Mouse (Mus musculus) hindbrain, embryonic 16.5 days (tissue): ENCODE results near the gene Ndufs7. TPM values are rescaled to one million over a fixed set of nuclear protein-coding genes. Genes with fewer than 3 reads are reported as not detected.

ENCODE experiments used
- ATAC-seq: fragments of 200-750 bp; cut with Nextera tagmentation; 2 replicates; pipeline ENCODE4 v1.8.0; 2017; ENCODE audit warnings: moderate TSS enrichment, moderate library complexity
- H3K27ac ChIP-seq: fragments of 300-500 bp; sonication (generic); 2 replicates; pipeline ENCODE4 v1.5.1; 2014; ENCODE audit warnings: low read depth, mild to moderate bottlenecking, control low read depth, low read length, moderate library complexity
- H3K27me3 ChIP-seq: fragments of 300-500 bp; sonication (generic); replicated peaks from 2 replicates; pipeline ENCODE4 v1.6.1; 2014; ENCODE audit warnings: low read length; ENCODE audit not compliant: control insufficient read depth, insufficient read depth
- H3K36me3 ChIP-seq: fragments of 300-500 bp; sonication (generic); 2 replicates; pipeline ENCODE4 v1.6.1; 2014; ENCODE audit warnings: mild to moderate bottlenecking, low read length, moderate library complexity, mixed read lengths; ENCODE audit not compliant: control insufficient read depth, insufficient read depth
- H3K4me1 ChIP-seq: fragments of 300-500 bp; sonication (generic); 2 replicates; pipeline ENCODE4 v1.6.1; 2014; ENCODE audit warnings: low read depth, low read length; ENCODE audit not compliant: control insufficient read depth, insufficient read depth
- H3K4me2 ChIP-seq: fragments of 300-500 bp; sonication (generic); 2 replicates; pipeline ENCODE4 v1.6.1; 2014; ENCODE audit warnings: mild to moderate bottlenecking, low read length, control low read depth, moderate library complexity
- H3K4me3 ChIP-seq: fragments of 300-500 bp; sonication (generic); 2 replicates; pipeline ENCODE4 v1.5.1; 2014; ENCODE audit warnings: mild to moderate bottlenecking, low read length, control low read depth, moderate library complexity
- H3K9ac ChIP-seq: fragments of 300-500 bp; sonication (generic); 2 replicates; pipeline ENCODE4 v1.6.1; 2014; ENCODE audit warnings: low read depth, mild to moderate bottlenecking, control low read depth, low read length, moderate library complexity
- H3K9me3 ChIP-seq: fragments of 300-500 bp; sonication (generic); 2 replicates; pipeline ENCODE4 v1.6.1; 2014; ENCODE audit warnings: mild to moderate bottlenecking, low read length, moderate library complexity; ENCODE audit not compliant: control insufficient read depth
- WGBS: fragments of 180-500 bp; shearing (Covaris S2); extraction: QIAGEN DNeasy Blood & Tissue Kit; methylation state at CpG from one replicate; pipeline ENCODE4 v1.1.7; 2014; 5-methylcytosine and 5-hydroxymethylcytosine counted together
- polyA plus RNA-seq: library from polyadenylated mRNA; unstranded; fragments of >200 nt; fragmentation: Nextera tagmentation; extraction: Ambion mirVana; gene quantifications from 2 replicates; pipeline ENCODE4 v1.2.1, GENCODE M21; 2015

The Ndufs7 gene
- polyA plus RNA-seq, 1 experiment from 2014 or later = 361 TPM

DNA sequence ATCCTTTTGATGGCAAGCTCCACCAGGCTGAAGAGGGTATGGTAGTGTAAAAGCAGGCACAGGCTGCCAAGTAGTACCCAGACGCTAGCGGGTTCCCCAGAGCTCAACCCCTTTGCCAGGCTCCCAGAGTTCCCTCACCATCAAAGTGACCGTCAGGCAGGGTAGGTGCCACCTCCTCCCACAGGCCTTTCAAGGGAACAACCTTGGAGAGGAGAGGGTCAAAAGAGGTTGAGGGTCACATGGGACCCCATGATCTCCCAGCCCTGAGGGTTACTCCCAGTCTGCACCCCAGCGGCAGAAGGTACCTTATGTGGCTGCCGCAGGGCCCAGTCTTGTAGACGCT lies 10.5 kb downstream of the Ndufs7 start:
- peak overlapping the region; percentile 91 for H3K4me2 ChIP-seq
- no peak for ATAC-seq
- peaks cover 27% of the 10 kb centered on the region for H3K36me3 ChIP-seq
- H3K27me3 ChIP-seq = no peaks in the 10 kb centered on the region
- peak overlapping the region; percentile 8; the same call in 1 of the 2 replicates for H3K4me3 ChIP-seq
- peak overlapping the region; percentile 59; the same call in 1 of the 2 replicates for H3K27ac ChIP-seq
- no peaks in the 10 kb centered on the region for H3K9me3 ChIP-seq
- 67% methylated on average over 6 of the region's 6 CpGs for WGBS
- H3K4me1 ChIP-seq = peaks cover 22% of the 10 kb centered on the region
- H3K9ac ChIP-seq = peak overlapping the region; percentile 76

GRCm38 (mm10) chr10:80259861-80260641 lies 11.1 kb downstream of the Ndufs7 start:
- H3K27ac ChIP-seq = peak overlapping the region; percentile 85
- no peaks in the 10 kb centered on the region for H3K27me3 ChIP-seq
- H3K9ac ChIP-seq = peak overlapping the region; percentile 76
- WGBS = 3% methylated on average over 19 of the region's 19 CpGs
- H3K9me3 ChIP-seq = no peaks in the 10 kb centered on the region
- H3K4me1 ChIP-seq = peaks cover 22% of the 10 kb centered on the region
- no peak for ATAC-seq
- H3K36me3 ChIP-seq = peaks cover 21% of the 10 kb centered on the region
- H3K4me3 ChIP-seq = peak overlapping the region; percentile 47
- peak overlapping the region; percentile 91 for H3K4me2 ChIP-seq

DNA sequence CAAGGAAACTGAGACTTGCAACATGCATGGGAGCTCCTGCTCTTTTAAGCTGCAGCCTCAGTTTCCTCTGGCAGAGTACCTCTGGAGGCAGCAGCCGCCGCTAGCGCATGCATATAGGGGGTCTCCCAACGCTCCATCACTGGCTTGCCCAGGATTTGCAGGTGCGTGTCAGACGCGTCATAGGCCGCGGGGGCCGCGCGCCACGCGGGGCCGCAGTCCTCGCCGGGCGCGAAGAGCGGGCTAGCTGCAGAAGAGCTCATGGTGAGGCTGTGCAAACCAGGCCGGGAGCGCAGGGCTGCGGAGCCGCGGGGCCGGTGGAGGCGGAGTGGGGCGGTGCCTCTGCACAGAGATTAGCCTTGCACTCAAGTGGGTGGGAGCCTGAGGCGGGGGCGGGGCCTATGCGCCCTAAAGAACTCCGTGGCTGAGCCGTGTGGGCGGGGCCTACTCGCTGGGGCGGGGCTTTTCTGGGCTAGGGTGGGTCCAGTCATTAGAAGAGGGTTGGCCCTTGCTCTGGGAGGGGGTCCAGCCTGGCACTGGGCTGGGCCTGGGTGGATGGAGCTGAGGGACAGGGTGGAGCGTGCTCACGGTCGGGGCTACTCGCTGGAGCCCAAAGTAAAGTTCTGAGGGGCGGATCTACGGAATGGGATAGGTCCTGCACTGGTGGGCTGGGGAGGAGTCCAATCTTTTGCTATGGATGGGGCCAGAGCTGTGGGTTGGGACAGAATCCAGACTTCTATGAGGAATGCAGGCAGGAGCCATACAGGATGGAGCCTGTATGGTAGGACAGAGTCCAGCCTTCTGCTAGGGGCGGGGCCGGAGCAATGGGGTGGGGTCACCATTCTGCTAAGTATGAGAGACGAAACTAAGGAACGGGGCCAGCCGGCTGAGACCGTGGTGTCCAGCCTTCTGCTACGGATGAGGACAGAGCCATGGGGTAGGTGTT lies 12.0 kb downstream of the Ndufs7 start, which contains the start of the genes Gamt and Dazap1:
TSS of gene Gamt (minus strand) at position 371 of the 943 bp plus-strand sequence.
TSS of gene Dazap1 (plus strand) at position 845 of the 943 bp plus-strand sequence.
- Histone ChIP-seq H3K9me3 (no peaks in the 10 kb centered on the region), H3K4me1 (peaks cover 26% of the 10 kb centered on the region), H3K36me3 (peaks cover 16% of the 10 kb centered on the region), H3K27me3 (no peaks in the 10 kb centered on the region), H3K9ac (peak within 1 kb of the TSS; percentile 76), H3K4me2 (peak within 1 kb of the TSS; percentile 91), H3K27ac (peak within 1 kb of the TSS; percentile 85), H3K4me3 (peak within 1 kb of the TSS; percentile 47)
- WGBS = under 1% methylated on average over 49 of the region's 49 CpGs
- ATAC-seq = peak; percentile 85

DNA sequence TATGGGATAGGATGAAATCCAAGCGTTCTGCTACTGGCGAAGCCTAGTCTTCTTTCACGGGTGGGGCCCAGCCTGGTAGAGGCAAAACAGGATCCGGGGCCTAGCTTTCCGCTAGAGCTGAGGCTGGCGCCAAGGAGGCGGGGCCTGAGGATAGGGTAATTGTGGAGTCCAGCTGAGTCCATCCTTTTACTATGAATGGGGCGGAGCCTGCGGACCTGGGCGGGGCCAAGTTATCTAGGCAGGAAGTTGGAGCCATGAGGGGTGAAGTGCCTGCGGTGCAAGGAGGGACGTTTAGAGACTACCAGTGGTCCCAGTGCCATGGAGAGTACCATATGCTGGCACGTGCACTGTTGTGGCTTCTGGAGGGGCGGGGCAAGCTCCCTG lies 12.7 kb downstream of the Ndufs7 start:
- H3K9ac ChIP-seq = peak overlapping the region; percentile 76
- H3K27ac ChIP-seq = peak overlapping the region; percentile 85
- under 1% methylated on average over 14 of the region's 14 CpGs for WGBS
- H3K4me3 ChIP-seq = peak overlapping the region; percentile 47
- ATAC-seq = peak; percentile 49
- H3K4me1 ChIP-seq = peaks cover 30% of the 10 kb centered on the region
- H3K9me3 ChIP-seq = no peaks in the 10 kb centered on the region
- peak overlapping the region; percentile 91 for H3K4me2 ChIP-seq
- no peaks in the 10 kb centered on the region for H3K27me3 ChIP-seq
- peaks cover 12% of the 10 kb centered on the region for H3K36me3 ChIP-seq

GRCm38 (mm10) chr10:80262169-80262568 lies 13.2 kb downstream of the Ndufs7 start:
- Histone ChIP-seq H3K4me2 (peak overlapping the region; percentile 91), H3K36me3 (peaks cover 9% of the 10 kb centered on the region), H3K27me3 (no peaks in the 10 kb centered on the region), H3K27ac (0 out of 2 replicates have a peak overlapping the region, but pooled peaks have one; percentile 85), H3K4me3 (peak overlapping the region; percentile 47), H3K9ac (no peak overlapping the region), H3K9me3 (no peaks in the 10 kb centered on the region), H3K4me1 (peaks cover 36% of the 10 kb centered on the region)
- ATAC-seq = no peak
- 73% methylated on average over 12 of the region's 12 CpGs for WGBS

DNA sequence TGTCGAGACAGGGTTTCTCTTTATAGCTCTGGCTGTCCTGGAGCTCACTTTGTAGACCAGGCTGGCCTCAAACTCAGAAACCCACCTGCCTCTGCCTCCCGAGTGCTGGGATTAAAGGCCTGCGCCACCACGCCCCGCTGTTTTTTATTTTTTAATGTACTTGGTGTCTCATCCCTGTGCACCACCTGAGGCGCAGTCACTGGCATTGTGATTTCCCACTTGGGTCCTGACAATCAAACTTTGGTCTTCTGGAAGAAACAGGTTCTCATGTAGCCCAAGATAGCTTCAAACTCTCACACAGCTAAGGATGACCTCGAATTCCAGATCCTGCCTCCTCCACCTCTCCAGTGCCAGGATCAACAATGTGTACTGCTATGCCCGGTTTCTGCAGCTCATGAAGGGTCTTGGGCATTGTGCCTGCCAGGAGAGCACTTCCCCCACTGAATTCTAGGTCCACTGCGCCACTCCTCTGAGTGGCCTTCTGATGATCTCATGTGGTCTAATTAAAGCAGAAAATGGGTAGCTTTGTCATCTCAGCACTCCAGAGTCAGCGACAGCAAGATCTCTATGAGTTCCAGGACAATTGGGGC lies 13.9 kb downstream of the Ndufs7 start:
- no peak overlapping the region for H3K9ac ChIP-seq
- no peaks in the 10 kb centered on the region for H3K27me3 ChIP-seq
- no peak overlapping the region for H3K4me2 ChIP-seq
- H3K4me1 ChIP-seq = peaks cover 43% of the 10 kb centered on the region
- no peak for ATAC-seq
- no peaks in the 10 kb centered on the region for H3K9me3 ChIP-seq
- 93% methylated on average over 10 of the region's 10 CpGs for WGBS
- H3K4me3 ChIP-seq = no peak overlapping the region
- no peak overlapping the region for H3K27ac ChIP-seq
- H3K36me3 ChIP-seq = peaks cover 6% of the 10 kb centered on the region

DNA sequence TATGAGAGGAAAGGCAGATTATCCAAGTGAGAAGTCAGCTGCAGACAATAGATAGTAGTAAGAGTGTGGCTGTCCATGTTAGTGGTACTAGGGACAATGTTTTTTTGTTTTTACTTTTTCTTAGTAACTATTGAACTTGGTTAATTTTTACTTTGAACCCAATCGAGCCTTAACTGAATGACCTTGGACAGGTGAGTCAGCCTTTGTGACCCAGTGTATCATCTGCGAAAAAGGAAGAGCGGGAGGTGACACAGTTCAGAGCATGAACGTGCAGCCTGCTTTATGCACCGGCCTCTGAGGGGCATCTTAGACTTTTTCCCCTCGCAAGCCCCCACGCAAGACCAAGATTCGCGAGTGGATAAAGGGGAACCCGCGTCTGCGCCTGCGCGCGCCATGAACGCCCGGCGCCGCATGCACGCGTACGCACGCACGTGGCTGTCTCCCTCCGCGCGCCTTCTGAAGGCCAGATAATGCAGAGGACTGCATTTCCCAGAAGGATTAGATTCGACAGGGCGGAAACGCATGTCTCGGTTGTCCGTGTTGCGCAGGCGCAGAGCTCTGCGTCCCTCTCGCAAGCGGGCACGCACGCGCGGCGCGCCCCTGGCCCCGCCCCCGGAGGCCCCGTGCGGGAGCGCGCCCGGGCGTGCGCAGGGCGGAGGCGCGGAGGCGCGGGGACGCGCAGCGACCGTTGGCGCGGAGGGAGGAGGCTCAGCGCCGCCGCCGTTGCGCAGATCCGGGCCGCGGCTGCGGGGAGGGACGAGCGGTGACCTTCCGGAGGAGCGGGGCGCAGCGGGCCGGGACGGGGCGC lies 15.6 kb downstream of the Ndufs7 start:
- H3K4me1 ChIP-seq = peaks cover 48% of the 10 kb centered on the region
- ATAC-seq = peak; percentile 76
- WGBS = 2% methylated on average over 63 of the region's 81 CpGs

GRCm38 (mm10) chr10:80265149-80265486 lies 16.2 kb downstream of the Ndufs7 start:
- under 1% methylated on average over 18 of the region's 18 CpGs for WGBS

More for the DNA sequence above, 15.6 kb downstream of the Ndufs7 start:
- H3K27me3 ChIP-seq = no peaks in the 10 kb centered on the region
- H3K4me2 ChIP-seq = peak overlapping the region; percentile 78
- H3K9me3 ChIP-seq = no peaks in the 10 kb centered on the region
- H3K9ac ChIP-seq = peak overlapping the region; percentile 95
- H3K27ac ChIP-seq = peak overlapping the region; percentile 83
- H3K36me3 ChIP-seq = no peaks in the 10 kb centered on the region
- peak overlapping the region; percentile 89 for H3K4me3 ChIP-seq

More at GRCm38 (mm10) chr10:80265149-80265486, 16.2 kb downstream of the Ndufs7 start:
- no peak for ATAC-seq
- Histone ChIP-seq H3K4me3 (peak overlapping the region; percentile 89), H3K4me2 (peak overlapping the region; percentile 78), H3K9ac (peak overlapping the region; percentile 95), H3K27ac (peak overlapping the region; percentile 83), H3K36me3 (no peaks in the 10 kb centered on the region), H3K27me3 (no peaks in the 10 kb centered on the region), H3K4me1 (peaks cover 46% of the 10 kb centered on the region), H3K9me3 (no peaks in the 10 kb centered on the region)
